Mouse (Mus musculus) inflammation-experienced regulatory T-cells, adult 16 weeks (primary cell): ENCODE data around the gene Zfp46. TPM values are rescaled to one million over a fixed set of nuclear protein-coding genes. Genes with fewer than 3 reads are reported as not detected.

Source experiments
- polyA plus RNA-seq: library from polyadenylated mRNA; unstranded; fragments of 100-300 nt; shearing (Covaris generic); gene quantifications from one replicate; pipeline ENCODE4 v1.2.1, GENCODE M21; 2017

The Zfp46 gene
- polyA plus RNA-seq: 20.4 TPM

DNA sequence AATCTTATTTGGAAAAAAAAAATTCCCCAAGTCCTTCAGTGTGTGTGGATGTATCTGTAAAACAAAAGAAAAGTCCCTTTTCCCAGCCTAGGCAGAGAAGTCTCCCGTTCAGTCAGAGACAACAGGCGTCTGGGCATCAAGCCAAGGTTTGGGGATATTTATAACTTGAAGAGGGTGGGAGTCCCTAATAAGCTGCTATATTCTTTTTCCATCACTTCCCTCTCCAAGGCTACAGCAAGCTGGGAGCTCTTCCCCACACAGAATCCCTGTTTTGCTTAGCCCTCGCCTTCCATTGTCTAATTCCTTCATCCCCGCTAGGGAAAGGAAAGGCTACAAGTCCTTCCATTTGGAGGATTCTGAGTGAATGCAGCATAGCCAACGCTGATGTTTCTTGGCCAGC, at the start of gene Zfp46:
Gene Zfp46, plus strand, starts transcription at position 229 of the 400 bp plus-strand sequence.

GRCm38 (mm10) chr4:136247729-136248463, 36.6 kb upstream of the Zfp46 start, which contains the start of gene Tcea3:
Gene Tcea3 (plus strand): TSS chr4:136247729.

DNA sequence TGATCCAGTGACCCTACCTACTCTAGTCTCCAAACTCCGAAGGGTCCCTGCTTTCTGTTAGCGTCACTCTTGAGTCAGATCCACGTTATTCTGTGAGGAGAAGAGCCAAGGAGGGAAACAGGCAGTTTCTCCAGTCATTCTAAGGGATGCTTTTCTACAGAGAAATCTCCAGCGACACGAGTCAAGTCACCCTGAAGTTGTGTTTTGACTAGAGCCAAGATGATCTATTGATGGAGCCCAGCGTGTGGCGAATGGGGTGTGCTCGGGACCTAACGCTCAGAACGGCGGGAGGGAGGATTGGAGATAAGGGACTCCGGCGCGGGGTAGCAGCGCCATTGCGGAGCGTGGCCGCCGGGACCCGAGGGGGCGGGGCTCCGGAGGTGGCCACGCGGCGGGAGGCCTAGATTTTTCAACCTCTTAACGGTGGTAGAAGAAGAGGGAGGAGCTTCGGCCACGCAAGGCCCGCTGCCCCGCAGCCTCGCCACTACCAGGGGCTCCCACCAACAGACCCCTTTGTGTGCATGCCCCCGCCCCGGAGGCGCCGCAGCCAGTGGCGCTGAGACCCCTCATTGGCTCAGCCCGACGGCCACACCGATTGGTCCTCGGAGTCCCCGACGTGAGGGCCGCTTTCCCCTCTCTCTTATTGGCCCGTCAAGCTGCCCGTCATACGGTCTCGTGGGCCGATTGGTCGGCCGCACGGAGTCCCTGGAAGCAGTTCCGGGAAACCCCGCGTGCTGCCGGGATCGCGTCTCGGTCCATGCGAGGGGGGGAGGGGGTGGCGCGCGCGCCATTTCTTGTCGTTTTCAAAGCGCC, 26.0 kb downstream of the Zfp46 start, which contains the start of gene Hnrnpr:
Gene Hnrnpr, plus strand, starts transcription at position 714 of the 813 bp plus-strand sequence.

Other genes with a start within 250 kb of the Zfp46 start
- 301 TPM for gene Rpl11, start 231.3 kb upstream of the Zfp46 start, polyA plus RNA-seq
- 265 TPM for gene Id3, start 141.2 kb upstream of the Zfp46 start, polyA plus RNA-seq
- 17.4 TPM for gene E2f2, start 112.3 kb upstream of the Zfp46 start, polyA plus RNA-seq
- 0.32 TPM for gene Asap3, start 78.3 kb upstream of the Zfp46 start, polyA plus RNA-seq
- gene Tcea3, start 37.0 kb upstream of the Zfp46 start, polyA plus RNA-seq: 0.85 TPM
- gene Hnrnpr, start 26.3 kb downstream of the Zfp46 start, polyA plus RNA-seq: 141 TPM
- gene Htr1d, start 138.8 kb downstream of the Zfp46 start, polyA plus RNA-seq: not detected
- gene 6030445D17Rik, start 177.6 kb downstream of the Zfp46 start, polyA plus RNA-seq: not detected
- 6.0 TPM for gene Luzp1, start 185.1 kb downstream of the Zfp46 start, polyA plus RNA-seq